Mouse (Mus musculus): ENCODE results near the gene Sycn.

DNA sequence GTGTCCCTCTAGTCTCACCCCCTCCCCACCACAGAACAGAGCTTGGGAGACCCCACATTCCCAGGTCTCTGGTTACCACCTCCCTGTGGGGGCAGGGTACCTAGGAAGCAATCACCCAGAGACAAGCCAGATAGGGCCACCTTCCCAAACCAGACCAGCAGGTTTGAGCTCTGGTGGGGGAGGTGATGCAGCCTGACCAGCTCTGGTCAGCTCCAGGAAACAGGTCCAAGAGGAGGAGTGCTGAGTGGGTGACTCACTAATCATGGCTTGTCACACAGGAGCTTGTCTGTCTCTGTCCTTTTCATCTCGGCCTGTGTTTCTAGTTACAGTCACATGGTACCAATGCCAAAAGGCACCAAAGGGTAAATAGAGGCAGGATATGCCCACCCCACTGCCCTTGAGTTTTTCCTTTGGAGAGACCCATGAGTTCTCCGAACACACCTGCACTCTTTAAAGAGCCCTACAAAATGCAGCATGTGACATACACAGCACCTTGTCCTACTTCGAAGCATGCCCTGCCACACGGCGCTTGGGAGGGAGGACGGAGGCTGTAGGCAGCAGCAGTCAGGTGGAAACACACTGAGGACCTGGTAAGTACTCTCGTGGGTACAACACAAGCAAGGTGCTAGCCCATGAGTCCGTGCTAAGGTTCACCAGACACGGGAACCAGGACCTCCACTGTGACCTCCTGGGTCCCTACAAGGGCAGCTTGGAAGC lies 37.3 kb downstream of the Sycn start:
- TF ChIP-seq CTCF (IDR thresholded peaks at IDR 0.05; ENCODE audit: borderline replicate concordance, control insufficient read depth, extremely low read depth, insufficient read depth, low read length, poor library complexity) (no peak), POLR2A (IDR thresholded peaks at IDR 0.05; ENCODE audit: control insufficient read depth, extremely low read depth, insufficient read depth, low read length, poor library complexity) (no peak)

Measured in thymus, adult 2 months (tissue).